Mouse (Mus musculus) E14TG2a.4 (cell line): ENCODE data around the gene Ccdc151.
A peak's percentile ranks its signal among the peaks of the same experiment; 100 is the strongest.

Experiments used
- H3K27me3 ChIP-seq: 2 replicates; pipeline ENCODE4 v1.6.1; 2014; ENCODE audit warnings: low read length, control low read depth; ENCODE audit not compliant: insufficient read depth
- H3K36me3 ChIP-seq: 2 replicates; pipeline ENCODE4 v1.6.1; 2014; ENCODE audit warnings: low read length, control low read depth; ENCODE audit not compliant: insufficient read depth
- H3K4me1 ChIP-seq: replicated peaks from 2 replicates; pipeline ENCODE4 v1.6.1; 2014; ENCODE audit warnings: low read depth, low read length, control low read depth
- H3K4me3 ChIP-seq: replicated peaks from 2 replicates; pipeline ENCODE4 v1.5.1; 2014; ENCODE audit warnings: mild to moderate bottlenecking, low read length
- H3K9me3 ChIP-seq: 2 replicates; pipeline ENCODE4 v1.6.1; 2014; ENCODE audit warnings: low read length, control low read depth
- CTCF ChIP-seq: conservative IDR thresholded peaks from 2 replicates; pipeline ENCODE4 v1.5.1; 2014; ENCODE audit warnings: low read length
- NANOG ChIP-seq: IDR thresholded peaks from 2 replicates; pipeline ENCODE4 v1.6.1; 2014; ENCODE audit warnings: borderline replicate concordance, low read length, mixed read lengths
- POU5F1 ChIP-seq: IDR thresholded peaks from 2 replicates; pipeline ENCODE4 v1.6.1; 2014; ENCODE audit warnings: low read length, borderline replicate concordance

Gene Ccdc151

GRCm38 (mm10) chr9:22037826-22038225 lies 35.4 kb upstream of the Ccdc151 start:
- Histone ChIP-seq H3K4me3 (no peak overlapping the region), H3K4me1 (peaks cover 67% of the 10 kb centered on the region), H3K36me3 (peaks cover 13% of the 10 kb centered on the region), H3K27me3 (no peaks in the 10 kb centered on the region), H3K9me3 (no peaks in the 10 kb centered on the region)
- TF ChIP-seq CTCF (no peak), POU5F1 (no peak), NANOG (no peak)

GRCm38 (mm10) chr9:22035300-22036044 lies 33.0 kb upstream of the Ccdc151 start:
- no peaks in the 10 kb centered on the region for H3K27me3 ChIP-seq
- TF ChIP-seq CTCF: no peak
- TF ChIP-seq NANOG: no peak
- TF ChIP-seq POU5F1: no peak
- H3K4me1 ChIP-seq: peaks cover 54% of the 10 kb centered on the region
- no peaks in the 10 kb centered on the region for H3K9me3 ChIP-seq
- no peak overlapping the region; the same call in 1 of the 2 replicates for H3K4me3 ChIP-seq
- peaks cover 25% of the 10 kb centered on the region for H3K36me3 ChIP-seq

DNA sequence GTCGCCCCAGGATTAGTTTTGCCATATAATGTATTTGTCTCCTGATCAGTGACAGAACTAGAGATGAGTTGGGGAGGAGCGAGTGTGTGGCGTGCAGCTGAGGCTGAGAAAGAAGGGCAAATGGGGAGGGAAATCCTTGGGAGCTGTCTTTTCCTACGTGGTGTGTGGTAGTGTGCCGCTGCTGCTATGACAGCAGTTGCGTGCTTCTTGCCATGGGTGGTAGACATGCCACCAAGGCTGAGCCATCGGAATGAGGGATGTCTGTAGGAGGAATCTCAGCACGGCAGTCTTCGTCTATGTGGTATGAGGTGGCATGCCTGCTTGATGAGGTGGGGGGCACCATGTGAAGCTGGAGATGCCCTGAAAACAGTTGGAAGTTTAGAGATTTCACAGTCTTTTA lies 28.0 kb upstream of the Ccdc151 start:
- Histone ChIP-seq H3K36me3 (peaks cover 41% of the 10 kb centered on the region), H3K4me1 (peaks cover 58% of the 10 kb centered on the region), H3K4me3 (no peak overlapping the region), H3K9me3 (0 out of 2 replicates have a peak, but pooled peaks cover 2% of the 10 kb centered on the region), H3K27me3 (no peaks in the 10 kb centered on the region)
- TF ChIP-seq CTCF (no peak), POU5F1 (no peak), NANOG (no peak)

- H3K4me1 ChIP-seq: peaks cover 53% of the 10 kb centered on the region
- no peak overlapping the region for H3K4me3 ChIP-seq
- no peaks in the 10 kb centered on the region for H3K27me3 ChIP-seq
- TF ChIP-seq NANOG: no peak
- no peak for TF ChIP-seq POU5F1
- TF ChIP-seq CTCF: no peak
- H3K36me3 ChIP-seq: peaks cover 42% of the 10 kb centered on the region
- H3K9me3 ChIP-seq: 0 out of 2 replicates have a peak, but pooled peaks cover 2% of the 10 kb centered on the region
These were observed 26.0 kb upstream of the Ccdc151 start for GRCm38 (mm10) chr9:22028467-22028866.

- no peaks in the 10 kb centered on the region for H3K9me3 ChIP-seq
- H3K4me3 ChIP-seq: no peak overlapping the region
- TF ChIP-seq NANOG (no peak), CTCF (no peak), POU5F1 (no peak)
- peaks cover 40% of the 10 kb centered on the region for H3K4me1 ChIP-seq
- 0 out of 2 replicates have a peak, but pooled peaks cover 2% of the 10 kb centered on the region for H3K27me3 ChIP-seq
- H3K36me3 ChIP-seq: peaks cover 22% of the 10 kb centered on the region
These were observed 22.2 kb upstream of the Ccdc151 start for GRCm38 (mm10) chr9:22024592-22024991.

- Histone ChIP-seq H3K4me3 (no peak overlapping the region), H3K9me3 (no peaks in the 10 kb centered on the region), H3K36me3 (peaks cover 30% of the 10 kb centered on the region), H3K4me1 (peaks cover 64% of the 10 kb centered on the region), H3K27me3 (0 out of 2 replicates have a peak, but pooled peaks cover 5% of the 10 kb centered on the region)
- TF ChIP-seq CTCF (no peak), NANOG (no peak), POU5F1 (no peak)
These were observed 14.9 kb upstream of the Ccdc151 start for GRCm38 (mm10) chr9:22017208-22017825.

- peaks cover 40% of the 10 kb centered on the region for H3K36me3 ChIP-seq
- H3K27me3 ChIP-seq: 0 out of 2 replicates have a peak, but pooled peaks cover 5% of the 10 kb centered on the region
- H3K4me1 ChIP-seq: peaks cover 74% of the 10 kb centered on the region
- H3K4me3 ChIP-seq: peak overlapping the region; percentile 41; the same call in 1 of the 2 replicates
- TF ChIP-seq POU5F1: no peak
- TF ChIP-seq NANOG: no peak
- H3K9me3 ChIP-seq: no peaks in the 10 kb centered on the region
These were observed 13.8 kb upstream of the Ccdc151 start for GRCm38 (mm10) chr9:22016245-22016644.

GRCm38 (mm10) chr9:22012731-22013130 lies 10.3 kb upstream of the Ccdc151 start:
- Histone ChIP-seq H3K27me3 (no peaks in the 10 kb centered on the region), H3K4me1 (peaks cover 89% of the 10 kb centered on the region), H3K36me3 (peaks cover 75% of the 10 kb centered on the region), H3K9me3 (no peaks in the 10 kb centered on the region), H3K4me3 (peak overlapping the region; percentile 49)
- TF ChIP-seq CTCF: no peak
- TF ChIP-seq NANOG: no peak

DNA sequence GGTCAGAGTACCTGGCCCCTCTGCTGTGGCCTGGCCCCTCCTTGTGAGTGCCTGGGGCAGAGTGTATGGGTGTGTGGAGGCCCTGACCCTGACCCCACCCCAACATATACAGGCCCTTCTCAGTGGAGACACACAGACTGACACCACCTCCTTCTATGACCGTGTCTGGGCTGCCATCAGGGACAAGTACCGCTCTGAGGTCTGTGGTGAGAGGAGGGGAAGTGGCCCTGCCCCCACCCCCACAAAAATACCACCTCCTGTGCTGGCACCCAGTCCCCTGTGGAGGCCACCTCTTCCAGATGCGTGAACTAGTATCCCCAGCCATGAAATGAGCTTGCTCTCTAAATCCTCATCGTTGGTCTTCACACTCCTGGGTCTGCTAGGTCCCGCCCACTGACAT lies 8.6 kb upstream of the Ccdc151 start:
- no peaks in the 10 kb centered on the region for H3K27me3 ChIP-seq
- TF ChIP-seq NANOG (no peak), CTCF (no peak), POU5F1 (no peak)
- no peak overlapping the region for H3K4me3 ChIP-seq
- H3K4me1 ChIP-seq: peaks cover 90% of the 10 kb centered on the region
- no peaks in the 10 kb centered on the region for H3K9me3 ChIP-seq
- H3K36me3 ChIP-seq: peaks cover 92% of the 10 kb centered on the region
